Mouse (Mus musculus) heart, postnatal 0 days (tissue): ENCODE measurements around the gene Iqce.

ENCODE experiments used
- CTCF ChIP-seq: IDR thresholded peaks from 2 replicates; pipeline ENCODE4 v1.5.1; 2016; ENCODE audit warnings: antibody characterized with exemption, control low read depth, low read depth
- EP300 ChIP-seq: IDR thresholded peaks from 2 replicates; pipeline ENCODE4 v1.6.1; 2016; ENCODE audit warnings: antibody characterized with exemption, low read depth

- no peak for TF ChIP-seq CTCF
- TF ChIP-seq EP300: no peak
Measured at GRCm38 (mm10) chr5:140674036-140674435, 28.1 kb downstream of the Iqce start.
